Mouse (Mus musculus) CH12.LX (cell line): Measurements from ENCODE around the gene Rragd.

Source experiments
- MYC ChIP-seq: IDR thresholded peaks from 2 replicates; pipeline ENCODE4 v1.6.1; 2011; ENCODE audit warnings: low read depth, mild to moderate bottlenecking, improper control_type of control experiment, low read length
- TCF12 ChIP-seq: IDR thresholded peaks from 2 replicates; pipeline ENCODE4 v1.6.1; 2014; ENCODE audit warnings: low read depth, mild to moderate bottlenecking, inconsistent platforms, low read length, improper control_type of control experiment

DNA sequence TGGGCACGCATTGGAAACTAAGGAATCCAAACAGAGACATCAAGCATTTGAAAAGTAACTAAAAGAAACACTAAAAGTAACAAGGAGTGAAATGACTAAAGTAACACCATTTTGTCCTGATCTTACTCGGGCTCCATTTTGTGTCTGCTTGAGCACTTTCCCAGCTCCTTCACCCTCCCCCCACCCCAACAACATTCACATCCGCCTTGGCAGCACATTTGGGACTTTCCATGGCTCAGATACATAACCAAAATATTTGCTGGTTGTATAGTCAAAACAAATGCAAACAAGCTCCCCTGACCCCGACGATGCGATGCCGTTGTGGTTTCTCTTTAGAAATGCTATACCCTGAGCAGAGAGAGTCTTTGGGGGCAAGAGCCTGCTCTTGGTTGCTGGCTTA is 46.3 kb downstream of the Rragd start:
- no peak for TF ChIP-seq MYC
- peak; percentile 82 for TF ChIP-seq TCF12
